Mouse (Mus musculus) lung, embryonic 15.5 days (tissue): ENCODE measurements at regions not wholly inside any gene's neighbourhood (a gene's known extent, or its start where the extent isn't known, plus 50 kb on each side); places are given as distances from the start of the nearest gene placed in this dataset.

Experiments used
- ATAC-seq: fragments of 200-750 bp; cut with Nextera tagmentation; 2 replicates; pipeline ENCODE4 v1.8.0; 2017; ENCODE audit warnings: moderate number of reproducible peaks, borderline replicate concordance; ENCODE audit not compliant: low FRiP score, low TSS enrichment; ENCODE audit errors: extremely low read depth
- H3K27ac ChIP-seq: fragments of 300-500 bp; sonication (generic); 2 replicates; pipeline ENCODE4 v1.5.1; 2015; ENCODE audit warnings: moderate library complexity, mild to moderate bottlenecking, inconsistent platforms
- H3K27me3 ChIP-seq: fragments of 300-500 bp; sonication (generic); 2 replicates; pipeline ENCODE4 v1.6.1; 2015; ENCODE audit warnings: inconsistent platforms
- H3K36me3 ChIP-seq: fragments of 300-500 bp; sonication (generic); 2 replicates; pipeline ENCODE4 v1.6.1; 2015; ENCODE audit warnings: inconsistent platforms
- H3K4me1 ChIP-seq: fragments of 300-500 bp; sonication (generic); 2 replicates; pipeline ENCODE4 v1.6.1; 2015; ENCODE audit warnings: inconsistent platforms
- H3K4me2 ChIP-seq: fragments of 300-500 bp; sonication (generic); 2 replicates; pipeline ENCODE4 v1.6.1; 2015; ENCODE audit warnings: inconsistent platforms, mild to moderate bottlenecking, moderate library complexity
- H3K4me3 ChIP-seq: fragments of 300-500 bp; sonication (generic); 2 replicates; pipeline ENCODE4 v1.5.1; 2015; ENCODE audit warnings: mild to moderate bottlenecking, inconsistent platforms
- H3K9ac ChIP-seq: fragments of 300-500 bp; sonication (generic); 2 replicates; pipeline ENCODE4 v1.6.1; 2015; ENCODE audit warnings: inconsistent platforms
- H3K9me3 ChIP-seq: fragments of 300-500 bp; sonication (generic); 2 replicates; pipeline ENCODE4 v1.6.1; 2016; ENCODE audit warnings: inconsistent platforms
- WGBS: fragments of 180-500 bp; shearing (Covaris S2); methylation state at CpG from one replicate; pipeline ENCODE4 v1.1.7; 2015; 5-methylcytosine and 5-hydroxymethylcytosine counted together

GRCm38 (mm10) chr5:54264867-54265434 lies 266.7 kb downstream of the Stim2 start:
- Histone ChIP-seq H3K4me3 (no peak overlapping the region), H3K9ac (no peak overlapping the region), H3K4me2 (peak overlapping the region; percentile 28), H3K4me1 (no peaks in the 10 kb centered on the region; the same call in 1 of the 2 replicates), H3K36me3 (no peaks in the 10 kb centered on the region), H3K9me3 (no peaks in the 10 kb centered on the region), H3K27ac (no peak overlapping the region), H3K27me3 (no peaks in the 10 kb centered on the region)
- WGBS: 12% methylated on average over 9 of the region's 9 CpGs
- peak; percentile 65; the same call in 1 of the 2 replicates for ATAC-seq

- Histone ChIP-seq H3K9me3 (no peaks in the 10 kb centered on the region), H3K4me1 (no peaks in the 10 kb centered on the region; the same call in 1 of the 2 replicates), H3K9ac (no peak overlapping the region), H3K27me3 (no peaks in the 10 kb centered on the region), H3K4me2 (no peak overlapping the region), H3K4me3 (no peak overlapping the region), H3K27ac (no peak overlapping the region), H3K36me3 (no peaks in the 10 kb centered on the region)
- ATAC-seq: no peak
- WGBS: 41% methylated on average over 10 of the region's 10 CpGs
Measured at GRCm38 (mm10) chr5:54267905-54268590, 269.7 kb downstream of the Stim2 start.

GRCm38 (mm10) chr5:54279357-54279756 lies 281.1 kb downstream of the Stim2 start:
- no peaks in the 10 kb centered on the region for H3K27me3 ChIP-seq
- no peak overlapping the region for H3K4me2 ChIP-seq
- H3K36me3 ChIP-seq: no peaks in the 10 kb centered on the region
- no peak overlapping the region for H3K4me3 ChIP-seq
- H3K9ac ChIP-seq: no peak overlapping the region
- 38% methylated on average over 8 of the region's 8 CpGs for WGBS
- no peaks in the 10 kb centered on the region for H3K9me3 ChIP-seq
- no peak overlapping the region for H3K27ac ChIP-seq
- no peak for ATAC-seq
- no peaks in the 10 kb centered on the region for H3K4me1 ChIP-seq

GRCm38 (mm10) chr5:54280670-54281069 lies 282.4 kb downstream of the Stim2 start:
- Histone ChIP-seq H3K4me1 (no peaks in the 10 kb centered on the region), H3K9ac (no peak overlapping the region), H3K27me3 (no peaks in the 10 kb centered on the region), H3K9me3 (no peaks in the 10 kb centered on the region), H3K4me3 (no peak overlapping the region), H3K36me3 (no peaks in the 10 kb centered on the region), H3K27ac (no peak overlapping the region), H3K4me2 (no peak overlapping the region)
- ATAC-seq: no peak; the same call in 1 of the 2 replicates
- 45% methylated on average over 4 of the region's 4 CpGs for WGBS

GRCm38 (mm10) chr5:54281121-54281520 lies 282.8 kb downstream of the Stim2 start:
- H3K9me3 ChIP-seq: no peaks in the 10 kb centered on the region
- WGBS: 48% methylated on average over 4 of the region's 4 CpGs
- no peaks in the 10 kb centered on the region for H3K36me3 ChIP-seq
- ATAC-seq: no peak
- no peak overlapping the region for H3K9ac ChIP-seq
- H3K4me3 ChIP-seq: no peak overlapping the region
- H3K4me1 ChIP-seq: no peaks in the 10 kb centered on the region
- no peak overlapping the region for H3K4me2 ChIP-seq
- H3K27me3 ChIP-seq: no peaks in the 10 kb centered on the region
- H3K27ac ChIP-seq: no peak overlapping the region

GRCm38 (mm10) chr5:54290372-54291080 lies 292.2 kb downstream of the Stim2 start:
- no peak overlapping the region for H3K9ac ChIP-seq
- no peaks in the 10 kb centered on the region for H3K36me3 ChIP-seq
- H3K4me2 ChIP-seq: no peak overlapping the region
- no peaks in the 10 kb centered on the region for H3K27me3 ChIP-seq
- 0 out of 2 replicates have a peak, but pooled peaks cover 5% of the 10 kb centered on the region for H3K4me1 ChIP-seq
- H3K27ac ChIP-seq: no peak overlapping the region
- no peaks in the 10 kb centered on the region for H3K9me3 ChIP-seq
- H3K4me3 ChIP-seq: no peak overlapping the region
- 10% methylated on average over 12 of the region's 12 CpGs for WGBS
- ATAC-seq: no peak

GRCm38 (mm10) chr5:54291940-54292339 lies 293.6 kb downstream of the Stim2 start:
- Histone ChIP-seq H3K4me3 (no peak overlapping the region), H3K27me3 (no peaks in the 10 kb centered on the region), H3K4me1 (0 out of 2 replicates have a peak, but pooled peaks cover 5% of the 10 kb centered on the region), H3K4me2 (no peak overlapping the region), H3K9ac (no peak overlapping the region), H3K27ac (no peak overlapping the region), H3K9me3 (no peaks in the 10 kb centered on the region), H3K36me3 (no peaks in the 10 kb centered on the region)
- 17% methylated on average over 5 of the region's 5 CpGs for WGBS
- ATAC-seq: no peak

- Histone ChIP-seq H3K27me3 (no peaks in the 10 kb centered on the region), H3K9ac (no peak overlapping the region), H3K27ac (no peak overlapping the region), H3K9me3 (no peaks in the 10 kb centered on the region), H3K4me3 (no peak overlapping the region), H3K4me2 (no peak overlapping the region), H3K4me1 (no peaks in the 10 kb centered on the region), H3K36me3 (no peaks in the 10 kb centered on the region)
- 83% methylated on average over 8 of the region's 8 CpGs for whole genome bisulfite sequencing
- no peak for ATAC-seq
Measured at GRCm38 (mm10) chr5:54313660-54314279, 315.5 kb downstream of the Stim2 start.

- Histone ChIP-seq H3K9ac (no peak overlapping the region), H3K36me3 (no peaks in the 10 kb centered on the region), H3K9me3 (no peaks in the 10 kb centered on the region), H3K4me3 (no peak overlapping the region), H3K4me1 (no peaks in the 10 kb centered on the region), H3K4me2 (no peak overlapping the region), H3K27me3 (no peaks in the 10 kb centered on the region), H3K27ac (no peak overlapping the region)
- 82% methylated on average over 2 of the region's 2 CpGs for WGBS
- no peak for ATAC-seq
Measured at GRCm38 (mm10) chr5:54330415-54330814, 332.1 kb downstream of the Stim2 start.

- no peaks in the 10 kb centered on the region for H3K9me3 ChIP-seq
- WGBS: 70% methylated on average over 6 of the region's 6 CpGs
Measured at GRCm38 (mm10) chr5:54342976-54343375, 344.7 kb downstream of the Stim2 start.

GRCm38 (mm10) chr5:54343432-54343831 lies 345.1 kb downstream of the Stim2 start:
- Histone ChIP-seq H3K4me1 (no peaks in the 10 kb centered on the region), H3K9ac (no peak overlapping the region), H3K27me3 (no peaks in the 10 kb centered on the region), H3K36me3 (no peaks in the 10 kb centered on the region), H3K4me3 (no peak overlapping the region), H3K27ac (no peak overlapping the region), H3K4me2 (no peak overlapping the region), H3K9me3 (no peaks in the 10 kb centered on the region)
- no peak for ATAC-seq
- WGBS: 77% methylated on average over 3 of the region's 3 CpGs

More at GRCm38 (mm10) chr5:54342976-54343375, 344.7 kb downstream of the Stim2 start:
- H3K4me2 ChIP-seq: no peak overlapping the region
- no peaks in the 10 kb centered on the region for H3K27me3 ChIP-seq
- H3K27ac ChIP-seq: no peak overlapping the region
- no peaks in the 10 kb centered on the region for H3K4me1 ChIP-seq
- no peak overlapping the region for H3K4me3 ChIP-seq
- H3K9ac ChIP-seq: no peak overlapping the region
- ATAC-seq: no peak
- H3K36me3 ChIP-seq: no peaks in the 10 kb centered on the region
